Mouse (Mus musculus) embryonic facial prominence, embryonic 15.5 days (tissue): Measurements from ENCODE around the gene Nup50. TPM values are rescaled to one million over a fixed set of nuclear protein-coding genes. Genes with fewer than 3 reads are reported as not detected.

ENCODE experiments used
- ATAC-seq: fragments of 200-750 bp; cut with Nextera tagmentation; 2 replicates; pipeline ENCODE4 v1.8.0; 2017; ENCODE audit warnings: low read depth, moderate TSS enrichment; ENCODE audit not compliant: insufficient number of reproducible peaks, low FRiP score, low TSS enrichment
- H3K27ac ChIP-seq: fragments of 300-500 bp; sonication (generic); replicated peaks from 2 replicates; pipeline ENCODE4 v1.5.1; 2015; ENCODE audit warnings: mild to moderate bottlenecking, inconsistent platforms
- H3K27me3 ChIP-seq: fragments of 300-500 bp; sonication (generic); 2 replicates; pipeline ENCODE4 v1.6.1; 2015; ENCODE audit warnings: inconsistent platforms
- H3K36me3 ChIP-seq: fragments of 300-500 bp; sonication (generic); 2 replicates; pipeline ENCODE4 v1.6.1; 2015; ENCODE audit warnings: mild to moderate bottlenecking, inconsistent platforms
- H3K4me1 ChIP-seq: fragments of 300-500 bp; sonication (generic); 2 replicates; pipeline ENCODE4 v1.6.1; 2015; ENCODE audit warnings: inconsistent platforms
- H3K4me2 ChIP-seq: fragments of 300-500 bp; sonication (generic); replicated peaks from 2 replicates; pipeline ENCODE4 v1.6.1; 2015; ENCODE audit warnings: mild to moderate bottlenecking, inconsistent platforms
- H3K4me3 ChIP-seq: fragments of 300-500 bp; sonication (generic); replicated peaks from 2 replicates; pipeline ENCODE4 v1.5.1; 2015; ENCODE audit warnings: mild to moderate bottlenecking, inconsistent platforms
- H3K9ac ChIP-seq: fragments of 300-500 bp; sonication (generic); 2 replicates; pipeline ENCODE4 v1.6.1; 2015; ENCODE audit warnings: inconsistent platforms
- H3K9me3 ChIP-seq: fragments of 300-500 bp; sonication (generic); replicated peaks from 2 replicates; pipeline ENCODE4 v1.6.1; 2016; ENCODE audit warnings: inconsistent platforms
- WGBS: fragments of 180-500 bp; shearing (Covaris S2); methylation state at CpG from one replicate; pipeline ENCODE4 v1.1.7; 2015; 5-methylcytosine and 5-hydroxymethylcytosine counted together
- polyA plus RNA-seq: library from polyadenylated mRNA; unstranded; fragments of >200 nt; fragmentation: Nextera tagmentation; extraction: Ambion mirVana; gene quantifications from 2 replicates; pipeline ENCODE4 v1.2.1, GENCODE M21; 2015

Nup50 gene
- polyA plus RNA-seq, 1 experiment from 2014 or later, result 32.1 TPM

DNA sequence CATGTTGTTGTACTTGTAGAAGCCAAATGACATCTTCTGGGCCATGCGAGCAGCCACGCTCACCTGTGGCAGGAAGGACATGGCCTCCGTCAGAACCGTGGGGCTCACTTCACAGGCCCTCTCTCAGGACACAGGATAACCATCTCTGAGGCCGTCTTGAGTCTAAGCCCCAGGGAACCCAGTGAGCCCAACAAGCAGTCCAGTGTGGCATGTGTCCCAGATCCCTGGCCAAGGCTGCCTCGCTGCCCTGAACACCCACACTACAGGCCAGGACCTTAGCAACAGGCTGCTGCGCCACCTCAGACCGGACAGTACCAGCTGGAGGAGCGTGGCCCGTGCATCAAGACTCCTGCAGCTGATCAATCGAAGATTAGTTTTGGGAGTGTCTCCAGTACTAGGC lies 30.0 kb downstream of the Nup50 start:
- H3K36me3 ChIP-seq, result peaks cover 73% of the 10 kb centered on the region
- WGBS, result 92% methylated on average over 11 of the region's 11 CpGs
- H3K4me3 ChIP-seq, result no peak overlapping the region
- no peaks in the 10 kb centered on the region for H3K27me3 ChIP-seq
- H3K9me3 ChIP-seq, result no peaks in the 10 kb centered on the region
- no peak overlapping the region for H3K9ac ChIP-seq
- H3K27ac ChIP-seq, result no peak overlapping the region
- 0 out of 2 replicates have a peak, but pooled peaks cover 2% of the 10 kb centered on the region for H3K4me1 ChIP-seq
- H3K4me2 ChIP-seq, result no peak overlapping the region
- ATAC-seq, result no peak

DNA sequence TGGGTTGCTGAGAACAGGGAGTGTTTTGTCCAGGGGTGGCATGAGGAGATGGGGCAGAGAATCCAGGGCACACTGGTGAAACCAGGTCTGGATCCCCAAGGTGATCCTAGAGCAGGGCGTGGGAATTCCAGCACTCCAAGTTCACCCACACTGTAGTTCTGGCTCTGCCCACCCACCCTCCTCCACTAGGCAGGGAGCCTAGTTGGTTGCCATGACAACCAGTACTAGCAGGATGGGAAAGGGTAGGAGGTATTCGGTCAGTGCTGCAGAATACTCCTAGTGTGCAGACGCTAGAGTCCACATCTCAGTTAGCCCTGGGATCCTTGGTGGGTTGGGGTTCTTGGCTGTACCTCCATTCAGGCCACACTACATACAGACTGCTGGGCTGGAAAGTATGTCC lies 34.6 kb downstream of the Nup50 start:
- ATAC-seq, result no peak
- H3K36me3 ChIP-seq, result peaks cover 43% of the 10 kb centered on the region; the same call in 1 of the 2 replicates

DNA sequence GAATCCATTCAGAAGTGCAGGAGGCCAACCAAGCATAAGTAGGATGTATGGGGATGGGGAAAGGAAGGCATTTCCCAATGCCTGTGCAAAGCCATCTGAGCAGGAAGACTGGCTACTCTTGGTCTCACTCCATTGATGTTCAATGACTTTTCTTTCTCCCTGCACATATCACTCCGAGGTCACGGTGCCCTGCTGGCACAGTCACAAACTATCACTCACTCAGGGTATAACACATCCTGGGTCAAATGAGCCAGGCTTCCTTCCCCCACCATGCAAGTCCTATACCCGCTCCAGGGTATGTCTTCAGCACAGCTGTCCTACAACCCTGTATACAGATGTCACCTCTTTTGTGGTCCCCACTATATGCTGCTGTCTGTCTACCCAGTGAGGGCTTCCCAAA lies 35.1 kb downstream of the Nup50 start:
- no peak overlapping the region for H3K4me2 ChIP-seq
- H3K36me3 ChIP-seq, result peaks cover 40% of the 10 kb centered on the region; the same call in 1 of the 2 replicates
- H3K4me1 ChIP-seq, result peaks cover 4% of the 10 kb centered on the region; the same call in 1 of the 2 replicates
- no peaks in the 10 kb centered on the region for H3K27me3 ChIP-seq
- H3K27ac ChIP-seq, result no peak overlapping the region
- no peak overlapping the region for H3K4me3 ChIP-seq
- 90% methylated on average over 3 of the region's 3 CpGs for WGBS
- H3K9me3 ChIP-seq, result no peaks in the 10 kb centered on the region
- H3K9ac ChIP-seq, result no peak overlapping the region
- no peak for ATAC-seq

More for the DNA sequence above, 34.6 kb downstream of the Nup50 start:
- Histone ChIP-seq H3K9ac (no peak overlapping the region), H3K4me3 (no peak overlapping the region), H3K9me3 (no peaks in the 10 kb centered on the region), H3K27ac (no peak overlapping the region), H3K4me2 (no peak overlapping the region), H3K4me1 (peaks cover 4% of the 10 kb centered on the region; the same call in 1 of the 2 replicates), H3K27me3 (no peaks in the 10 kb centered on the region)
- WGBS, result 43% methylated on average over 3 of the region's 3 CpGs

DNA sequence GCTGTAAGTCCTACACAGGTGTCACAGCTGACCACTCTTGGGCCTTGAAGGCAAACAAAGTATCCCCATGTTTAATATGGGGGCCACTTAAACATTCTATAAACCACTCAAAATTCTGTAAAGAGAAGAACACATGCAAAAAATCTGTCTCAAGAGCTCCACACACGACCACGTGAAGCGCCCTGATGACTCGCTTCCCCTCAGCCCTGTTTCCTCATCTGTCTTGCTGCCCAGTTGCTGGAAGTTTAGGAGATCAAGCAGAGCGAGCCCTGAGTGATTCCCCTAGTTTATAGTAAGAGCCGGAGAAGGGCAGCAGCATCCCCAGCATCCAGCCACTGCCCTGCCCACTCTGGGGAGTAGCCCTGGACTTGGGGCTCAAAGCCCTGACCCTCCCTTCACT lies 36.7 kb downstream of the Nup50 start:
- Histone ChIP-seq H3K9ac (no peak overlapping the region), H3K4me3 (no peak overlapping the region), H3K4me2 (no peak overlapping the region), H3K27me3 (no peaks in the 10 kb centered on the region), H3K36me3 (peaks cover 28% of the 10 kb centered on the region; the same call in 1 of the 2 replicates), H3K4me1 (peaks cover 4% of the 10 kb centered on the region; the same call in 1 of the 2 replicates), H3K9me3 (no peaks in the 10 kb centered on the region), H3K27ac (no peak overlapping the region)
- 76% methylated on average over 6 of the region's 6 CpGs for WGBS
- no peak for ATAC-seq

DNA sequence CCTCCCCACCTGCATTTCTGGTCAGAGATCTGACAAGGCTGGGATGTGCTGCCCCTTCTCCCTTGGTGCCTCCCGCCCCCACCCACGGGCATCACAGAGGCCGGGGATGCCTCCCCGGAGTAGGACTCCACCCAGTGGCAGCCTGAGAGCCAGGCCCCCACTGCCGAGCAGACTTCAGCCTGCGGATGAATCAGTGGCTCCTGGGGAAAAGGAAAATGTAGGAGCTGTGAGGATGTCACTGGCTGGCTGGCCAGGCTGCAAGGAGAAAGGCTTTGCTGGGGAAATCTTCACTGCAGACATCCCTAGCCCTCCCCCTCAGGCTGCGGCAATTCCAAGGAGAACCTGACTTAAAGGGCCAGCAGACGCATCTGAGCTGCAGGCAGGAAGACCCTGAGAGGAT lies 37.5 kb downstream of the Nup50 start:
- ATAC-seq, result no peak
- 22% methylated on average over 8 of the region's 8 CpGs for WGBS
- no peak overlapping the region for H3K4me3 ChIP-seq
- H3K9me3 ChIP-seq, result no peaks in the 10 kb centered on the region
- H3K27ac ChIP-seq, result no peak overlapping the region
- no peaks in the 10 kb centered on the region for H3K27me3 ChIP-seq
- no peak overlapping the region for H3K4me2 ChIP-seq
- no peak overlapping the region for H3K9ac ChIP-seq
- peaks cover 4% of the 10 kb centered on the region; the same call in 1 of the 2 replicates for H3K4me1 ChIP-seq
- H3K36me3 ChIP-seq, result peaks cover 20% of the 10 kb centered on the region; the same call in 1 of the 2 replicates

DNA sequence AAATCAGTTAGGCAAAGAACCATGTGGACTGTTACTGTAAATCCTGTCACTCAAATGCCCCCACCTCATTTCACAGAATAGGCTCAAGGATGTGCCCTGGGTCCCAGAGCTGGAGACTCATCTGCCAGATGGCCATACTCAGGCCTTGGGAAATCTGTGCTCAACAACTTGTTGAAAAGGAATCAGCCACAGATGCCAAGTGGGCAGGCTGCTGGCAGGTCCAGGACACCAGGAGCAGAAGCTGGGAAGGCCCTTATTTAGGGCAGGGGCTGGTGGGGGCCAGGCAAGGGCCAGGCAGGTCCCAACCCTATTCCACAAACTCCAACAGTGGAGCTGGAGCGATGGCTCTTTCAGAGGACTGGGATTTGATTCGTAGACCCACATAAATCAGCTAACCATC lies 39.3 kb downstream of the Nup50 start:
- Histone ChIP-seq H3K9me3 (no peaks in the 10 kb centered on the region), H3K4me3 (no peak overlapping the region), H3K27me3 (no peaks in the 10 kb centered on the region), H3K36me3 (peaks cover 16% of the 10 kb centered on the region; the same call in 1 of the 2 replicates), H3K4me2 (no peak overlapping the region), H3K4me1 (peaks cover 4% of the 10 kb centered on the region; the same call in 1 of the 2 replicates), H3K27ac (no peak overlapping the region), H3K9ac (no peak overlapping the region)
- 86% methylated on average over 2 of the region's 2 CpGs for WGBS
- ATAC-seq, result no peak

DNA sequence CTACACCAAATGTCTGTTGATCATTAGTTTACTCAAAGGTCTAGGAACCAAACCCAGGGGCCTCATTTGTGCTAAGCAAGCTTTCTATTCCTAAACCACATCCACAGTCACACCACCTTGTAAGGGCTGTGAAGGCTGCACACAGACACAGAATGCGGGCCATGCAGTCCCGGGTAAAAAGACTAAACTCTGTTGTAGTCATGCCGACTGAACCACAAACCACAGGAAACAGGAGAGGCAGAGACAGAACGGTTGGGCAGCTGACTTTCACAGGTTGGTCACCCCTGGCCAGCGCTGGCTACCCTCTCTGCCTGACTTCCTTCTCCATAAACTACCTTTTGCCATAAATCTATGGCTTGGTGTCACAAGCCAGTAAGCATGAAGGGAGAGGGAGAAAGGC lies 41.6 kb downstream of the Nup50 start:
- Histone ChIP-seq H3K4me3 (no peak overlapping the region), H3K27ac (no peak overlapping the region)

DNA sequence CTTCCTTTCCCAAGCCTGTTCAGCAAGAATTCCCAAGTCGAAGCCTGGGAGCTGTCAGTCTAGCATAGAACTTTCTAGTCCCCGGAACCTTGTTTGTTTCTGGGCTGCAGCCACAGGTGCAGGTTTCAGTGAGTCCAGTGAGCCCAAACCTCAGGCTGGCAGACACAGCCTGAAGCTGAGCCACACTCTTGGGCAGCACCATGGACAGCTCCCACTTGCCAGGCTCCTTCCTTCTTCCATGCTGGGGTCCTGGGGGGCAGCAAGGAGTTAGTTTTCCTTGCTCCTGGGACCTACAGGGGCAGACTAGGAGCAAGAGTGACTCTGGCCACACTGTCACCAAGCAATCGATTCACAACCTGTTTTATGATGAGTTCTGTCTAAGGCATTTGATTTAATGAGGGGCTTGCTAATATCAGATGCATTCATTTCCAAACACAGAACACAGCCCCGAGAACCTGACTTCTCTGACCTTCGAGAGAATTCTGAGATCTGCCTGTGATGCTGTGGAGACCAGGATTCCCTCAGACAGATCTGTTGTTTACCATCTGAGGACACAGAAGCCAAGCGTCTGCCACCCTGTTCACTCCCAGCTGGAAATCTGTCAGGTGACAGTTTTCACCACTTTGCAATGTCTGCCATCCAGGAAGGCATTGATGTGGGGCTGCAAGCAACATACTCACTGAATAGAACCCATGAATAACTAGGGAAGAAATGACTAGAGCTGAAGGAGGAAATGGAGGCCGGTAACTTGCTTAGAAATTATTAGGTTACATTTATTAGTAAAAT lies 42.6 kb downstream of the Nup50 start:
- Histone ChIP-seq H3K36me3 (no peaks in the 10 kb centered on the region), H3K9ac (no peak overlapping the region), H3K27ac (no peak overlapping the region), H3K4me1 (no peaks in the 10 kb centered on the region; the same call in 1 of the 2 replicates), H3K27me3 (no peaks in the 10 kb centered on the region), H3K4me3 (no peak overlapping the region), H3K4me2 (no peak overlapping the region), H3K9me3 (no peaks in the 10 kb centered on the region)
- 64% methylated on average over 7 of the region's 7 CpGs for WGBS
- no peak for ATAC-seq

More for the DNA sequence above, 41.6 kb downstream of the Nup50 start:
- peaks cover 5% of the 10 kb centered on the region; the same call in 1 of the 2 replicates for H3K36me3 ChIP-seq
- no peaks in the 10 kb centered on the region; the same call in 1 of the 2 replicates for H3K4me1 ChIP-seq
- H3K4me2 ChIP-seq, result no peak overlapping the region
- no peak for ATAC-seq
- H3K9ac ChIP-seq, result no peak overlapping the region
- H3K27me3 ChIP-seq, result no peaks in the 10 kb centered on the region
- no peaks in the 10 kb centered on the region for H3K9me3 ChIP-seq
- WGBS, result 70% methylated on average over 5 of the region's 5 CpGs

DNA sequence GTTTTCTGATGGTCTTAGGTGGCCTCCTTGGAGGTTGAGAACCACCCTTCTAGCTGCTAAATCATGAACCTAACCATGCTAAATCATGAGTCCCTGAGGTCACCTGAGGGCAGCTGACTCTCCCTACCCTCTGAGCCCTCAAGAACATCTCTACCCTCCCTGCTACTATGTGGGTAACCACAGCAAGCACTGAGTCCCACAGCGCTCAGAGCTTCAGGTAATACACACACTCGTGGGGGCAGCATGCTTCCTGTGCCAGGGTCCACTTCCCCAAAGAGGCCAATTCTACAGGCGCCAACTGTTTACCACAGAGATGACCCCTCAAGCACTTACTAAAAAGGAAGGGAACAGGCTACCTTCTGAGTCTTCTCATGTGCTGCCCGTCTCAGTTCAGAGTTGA lies 45.3 kb downstream of the Nup50 start:
- 85% methylated on average over 4 of the region's 4 CpGs for WGBS
- no peak for ATAC-seq

DNA sequence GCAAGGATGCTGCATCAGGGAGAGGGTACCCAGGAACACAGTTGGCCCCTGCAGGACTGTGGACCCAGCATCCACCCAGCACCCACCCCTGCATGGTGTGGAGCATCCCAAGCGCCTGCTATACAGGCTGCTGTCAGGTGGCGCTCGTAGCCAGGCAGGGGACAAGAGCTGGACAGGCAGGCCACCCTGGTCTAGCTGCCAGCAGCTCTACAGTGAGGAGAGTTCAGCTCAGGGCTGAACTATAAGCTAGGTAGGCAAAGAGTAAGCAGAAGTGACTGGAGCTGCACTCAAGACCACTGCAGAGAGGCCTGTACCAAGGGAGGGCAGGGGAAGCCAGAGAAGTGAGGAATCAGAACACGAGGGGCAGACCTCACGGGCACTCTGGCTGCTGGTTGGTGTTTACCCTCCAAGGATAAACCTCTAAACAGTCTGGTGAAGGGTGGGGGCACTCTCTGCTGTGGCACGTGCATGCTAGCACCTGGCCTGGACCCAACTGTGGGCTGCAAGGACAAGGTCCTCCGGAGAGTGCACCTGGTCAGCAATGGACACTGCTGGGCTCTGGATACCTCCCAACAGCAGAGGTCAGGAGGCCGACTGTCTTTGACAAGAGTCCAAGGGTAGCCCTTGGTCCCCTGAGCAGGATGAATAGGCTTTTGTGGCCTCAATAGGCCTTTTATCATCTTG lies 49.8 kb downstream of the Nup50 start:
- Histone ChIP-seq H3K4me1 (peaks cover 6% of the 10 kb centered on the region; the same call in 1 of the 2 replicates), H3K4me3 (no peak overlapping the region), H3K9me3 (no peaks in the 10 kb centered on the region), H3K27me3 (no peaks in the 10 kb centered on the region), H3K4me2 (no peak overlapping the region), H3K9ac (no peak overlapping the region), H3K36me3 (no peaks in the 10 kb centered on the region), H3K27ac (no peak overlapping the region)
- no peak for ATAC-seq
- 59% methylated on average over 8 of the region's 8 CpGs for WGBS

More for the DNA sequence above, 45.3 kb downstream of the Nup50 start:
- Histone ChIP-seq H3K4me2 (no peak overlapping the region), H3K4me1 (peaks cover 6% of the 10 kb centered on the region; the same call in 1 of the 2 replicates), H3K4me3 (no peak overlapping the region), H3K9ac (no peak overlapping the region), H3K36me3 (no peaks in the 10 kb centered on the region), H3K9me3 (no peaks in the 10 kb centered on the region), H3K27ac (no peak overlapping the region), H3K27me3 (no peaks in the 10 kb centered on the region)

DNA sequence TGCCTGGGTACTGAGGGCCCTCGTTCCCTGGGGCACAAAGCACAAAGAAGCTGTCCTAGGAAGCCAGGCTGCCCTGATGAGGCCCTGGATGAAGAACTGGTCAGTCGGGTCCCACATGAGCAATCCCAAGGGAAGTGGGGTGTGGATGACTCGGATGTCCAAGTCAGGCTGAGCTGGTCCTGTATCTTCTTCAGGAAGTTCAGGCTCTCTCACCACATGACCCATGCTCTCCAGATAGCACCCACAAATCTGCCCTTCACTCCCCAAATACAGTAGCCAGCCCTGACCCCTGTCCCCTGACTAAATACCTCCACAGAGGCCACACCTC lies 50.3 kb downstream of the Nup50 start:
- Histone ChIP-seq H3K4me3 (no peak overlapping the region), H3K9me3 (no peaks in the 10 kb centered on the region), H3K27me3 (no peaks in the 10 kb centered on the region), H3K4me1 (peaks cover 6% of the 10 kb centered on the region; the same call in 1 of the 2 replicates), H3K27ac (no peak overlapping the region), H3K9ac (no peak overlapping the region), H3K36me3 (no peaks in the 10 kb centered on the region), H3K4me2 (no peak overlapping the region)
- no peak for ATAC-seq
- WGBS, result 34% methylated on average over 3 of the region's 3 CpGs
